Mouse (Mus musculus) stomach, postnatal 0 days (tissue): ENCODE data around the gene Sema4g.

Experiments used
- CTCF ChIP-seq: IDR thresholded peaks from 2 replicates; pipeline ENCODE4 v1.5.1; 2016; ENCODE audit warnings: antibody characterized with exemption, low read depth, mild to moderate bottlenecking, moderate library complexity
- EP300 ChIP-seq: optimal IDR thresholded peaks from 2 replicates; pipeline ENCODE3; 2016; ENCODE audit warnings: antibody characterized with exemption

DNA sequence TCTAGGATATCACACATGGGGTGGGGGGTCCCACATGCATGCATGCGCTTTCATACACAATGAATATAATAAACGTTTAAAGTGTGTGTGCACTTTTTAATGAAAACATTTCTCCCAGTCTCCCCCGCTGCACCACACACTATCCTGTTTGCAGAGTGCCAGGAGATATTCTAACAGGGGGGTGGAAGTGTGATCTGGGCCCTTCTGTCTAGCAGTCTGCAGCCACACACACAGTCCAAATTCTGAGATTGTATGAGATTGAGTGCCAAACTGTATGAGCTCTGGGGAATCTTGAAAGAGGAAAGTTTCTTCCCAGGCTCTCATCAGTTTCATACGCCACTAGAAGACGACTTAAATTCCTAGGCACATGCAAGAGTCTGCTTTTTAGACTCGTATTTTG lies 1.1 kb upstream of the Sema4g start:
- TF ChIP-seq CTCF = no peak
- no peak for TF ChIP-seq EP300
